Mouse (Mus musculus) cerebellum, adult 2 months (tissue): ENCODE data around the gene Evx2. TPM values are rescaled to one million over a fixed set of nuclear protein-coding genes. Genes with fewer than 3 reads are reported as not detected.

Experiments
- DNase-seq, 2 experiments: peaks; one replicate each; pipeline ENCODE4 v3.0.0; 2021
- H3K27ac ChIP-seq: fragments of 200-500 bp; 2 replicates; pipeline ENCODE4 v1.5.1; 2012; ENCODE audit warnings: low read length, control low read depth, inconsistent platforms; ENCODE audit not compliant: insufficient read depth
- H3K27me3 ChIP-seq: fragments of 200-500 bp; 2 replicates; pipeline ENCODE4 v1.6.1; 2012; ENCODE audit warnings: inconsistent platforms, mild to moderate bottlenecking, low read length, moderate library complexity; ENCODE audit not compliant: control insufficient read depth, insufficient read depth
- H3K4me1 ChIP-seq: fragments of 200-500 bp; 2 replicates; pipeline ENCODE4 v1.6.1; 2011; ENCODE audit warnings: low read length; ENCODE audit not compliant: control insufficient read depth, insufficient read depth
- H3K4me3 ChIP-seq: fragments of 200-500 bp; replicated peaks from 2 replicates; pipeline ENCODE3; 2011; ENCODE audit warnings: mild to moderate bottlenecking, low read depth, low read length, control low read depth; ENCODE audit not compliant: insufficient read depth
- CTCF ChIP-seq: fragments of 200-500 bp; IDR thresholded peaks from 2 replicates; pipeline ENCODE4 v1.5.1; 2011; ENCODE audit warnings: low read depth, mild to moderate bottlenecking, control low read depth, low read length, moderate library complexity, borderline replicate concordance; ENCODE audit not compliant: insufficient read depth
- POLR2A ChIP-seq: fragments of 200-500 bp; IDR thresholded peaks from 2 replicates; pipeline ENCODE4 v1.6.1; 2011; ENCODE audit warnings: low read length, control low read depth, borderline replicate concordance; ENCODE audit not compliant: insufficient read depth
- WGBS: fragments of 180-500 bp; shearing (Covaris S2); methylation state at CpG from one replicate; pipeline ENCODE4 v1.1.7; 2018; 5-methylcytosine and 5-hydroxymethylcytosine counted together
- polyA plus RNA-seq: library from polyadenylated mRNA; depleted of rRNA; stranded (reverse); fragments of >200 nt; gene quantifications from 2 replicates; pipeline ENCODE4 v1.2.3, GENCODE M21; 2012

The Evx2 gene
- polyA plus RNA-seq, 1 experiment: 0.64 TPM

GRCm38 (mm10) chr2:74660421-74661375 lies 1.3 kb upstream of the Evx2 start:
- H3K27me3 ChIP-seq: peaks cover 26% of the 10 kb centered on the region; the same call in 1 of the 2 replicates
- no peak overlapping the region for H3K27ac ChIP-seq
- no peak overlapping the region for H3K4me3 ChIP-seq
- WGBS: 4% methylated on average over 30 of the region's 30 CpGs
- H3K4me1 ChIP-seq: no peaks in the 10 kb centered on the region
- TF ChIP-seq CTCF: no peak
- no peak for TF ChIP-seq POLR2A
- DNase-seq: no peak

- Histone ChIP-seq H3K4me1 (no peaks in the 10 kb centered on the region), H3K27ac (no peak overlapping the region), H3K27me3 (peaks cover 33% of the 10 kb centered on the region; the same call in 1 of the 2 replicates), H3K4me3 (no peak overlapping the region)
- TF ChIP-seq POLR2A (no peak), CTCF (no peak)
- DNase-seq: no peak
- WGBS: 3% methylated on average over 47 of the region's 47 CpGs
Measured at GRCm38 (mm10) chr2:74658667-74659371, 538 bp downstream of the Evx2 start.

DNA sequence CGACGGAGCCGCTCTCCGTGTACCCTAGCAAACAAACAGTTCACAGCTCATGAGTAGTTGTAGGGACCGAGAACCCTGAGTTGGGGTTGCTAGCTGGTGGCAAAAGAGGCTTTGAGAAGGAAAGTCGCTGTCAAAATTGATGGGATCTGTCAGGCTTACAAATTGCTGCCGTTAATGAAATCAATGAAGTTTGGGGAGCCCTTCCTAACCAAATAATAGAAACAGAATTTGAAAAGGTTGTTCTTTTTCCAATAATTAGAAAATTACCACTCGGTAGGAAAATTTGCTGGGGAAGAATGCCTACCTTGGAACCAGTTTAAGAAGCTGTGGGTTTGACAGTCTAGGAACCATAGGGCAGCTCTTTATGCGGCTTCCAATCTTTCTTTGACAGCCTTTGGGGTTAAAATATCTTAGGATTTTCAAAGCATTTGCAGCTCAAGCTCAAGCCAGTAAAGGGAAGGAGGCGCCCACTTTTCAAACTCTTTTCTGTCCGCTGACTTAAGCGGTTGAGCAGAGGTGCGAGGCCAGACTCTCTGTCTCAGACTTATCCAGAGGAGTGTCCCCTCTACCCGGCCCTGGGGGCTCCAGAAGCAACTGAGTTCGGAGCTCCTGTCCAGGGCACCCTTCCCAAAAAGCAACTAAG lies 1.2 kb downstream of the Evx2 start:
- Histone ChIP-seq H3K27ac (no peak overlapping the region), H3K4me1 (no peaks in the 10 kb centered on the region), H3K27me3 (peaks cover 33% of the 10 kb centered on the region; the same call in 1 of the 2 replicates), H3K4me3 (no peak overlapping the region)
- no peak for TF ChIP-seq CTCF
- no peak for TF ChIP-seq POLR2A
- no peak for DNase-seq
- 4% methylated on average over 15 of the region's 15 CpGs for WGBS

- no peak overlapping the region for H3K4me3 ChIP-seq
- DNase-seq: peak in 1 of 2 experiments; percentile 30
- no peak for TF ChIP-seq CTCF
- TF ChIP-seq POLR2A: no peak
- no peak overlapping the region for H3K27ac ChIP-seq
- H3K4me1 ChIP-seq: no peaks in the 10 kb centered on the region
- peaks cover 33% of the 10 kb centered on the region; the same call in 1 of the 2 replicates for H3K27me3 ChIP-seq
- 4% methylated on average over 62 of the region's 62 CpGs for WGBS
Measured at GRCm38 (mm10) chr2:74657251-74658023, 1.9 kb downstream of the Evx2 start.

DNA sequence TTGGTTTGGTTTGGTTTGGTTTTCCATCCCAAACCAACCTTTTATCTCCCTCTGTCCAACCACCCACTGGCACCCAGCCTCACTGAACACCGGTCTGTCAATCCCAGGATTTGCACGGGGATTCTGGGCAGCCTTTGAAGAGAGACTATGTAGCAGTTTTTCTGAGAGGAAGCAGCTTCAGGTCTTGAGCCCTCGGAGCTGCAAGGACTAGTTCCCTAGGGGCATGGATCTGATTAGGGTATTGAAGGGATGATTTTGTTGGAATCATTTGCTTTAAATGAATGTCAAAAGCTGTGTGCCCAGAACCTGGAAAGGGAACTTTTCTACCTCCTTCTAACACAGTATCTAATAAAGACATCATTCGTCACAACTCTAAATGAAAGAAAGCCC lies 2.7 kb downstream of the Evx2 start:
- TF ChIP-seq POLR2A: no peak
- no peak for TF ChIP-seq CTCF
- no peak overlapping the region for H3K27ac ChIP-seq
- DNase-seq: no peak
- 4% methylated on average over 4 of the region's 4 CpGs for WGBS
- no peak overlapping the region for H3K4me3 ChIP-seq
- H3K4me1 ChIP-seq: no peaks in the 10 kb centered on the region
- peaks cover 33% of the 10 kb centered on the region; the same call in 1 of the 2 replicates for H3K27me3 ChIP-seq

DNA sequence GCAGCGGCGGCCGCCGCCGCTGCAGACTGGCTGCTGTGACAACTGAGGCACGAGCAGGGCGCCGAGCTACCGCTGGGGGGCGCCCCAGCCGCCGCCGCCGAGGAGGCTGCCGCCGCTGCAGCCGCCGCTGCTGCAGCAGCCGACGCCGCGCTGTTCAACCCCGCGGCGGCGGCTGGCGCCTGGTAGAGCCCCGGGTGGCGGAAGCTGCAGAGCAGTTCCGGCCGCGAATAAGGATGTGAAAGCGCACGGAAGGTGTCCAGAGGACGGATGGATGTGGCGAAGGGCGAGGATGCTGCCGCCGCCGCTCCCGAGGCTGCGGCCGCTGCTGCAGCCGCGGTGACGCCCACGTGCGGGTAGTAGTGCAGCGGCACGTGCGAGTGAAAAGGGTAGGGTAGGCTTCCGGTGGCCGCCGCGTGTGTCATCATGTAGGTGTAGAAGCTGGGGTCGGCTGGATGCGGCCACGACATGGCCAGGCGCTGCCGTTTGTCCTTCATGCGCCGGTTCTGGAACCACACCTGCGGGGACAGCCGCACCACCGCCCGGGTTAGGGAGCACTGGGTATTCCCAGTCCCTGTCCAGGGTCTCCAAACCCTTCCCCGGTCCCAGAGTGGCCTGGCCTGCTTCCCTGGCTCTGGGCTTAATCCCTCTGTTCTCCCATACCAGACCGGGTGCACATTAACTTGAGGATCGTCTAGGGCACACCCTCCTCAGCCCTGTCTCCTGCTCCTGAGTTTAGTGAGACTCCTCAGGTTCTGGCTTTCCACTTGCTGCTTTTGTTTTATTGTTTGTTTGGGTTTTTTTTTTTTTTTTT lies 3.3 kb downstream of the Evx2 start:
- WGBS: 2% methylated on average over 65 of the region's 69 CpGs
- Histone ChIP-seq H3K27ac (no peak overlapping the region), H3K27me3 (peaks cover 33% of the 10 kb centered on the region; the same call in 1 of the 2 replicates), H3K4me1 (no peaks in the 10 kb centered on the region), H3K4me3 (no peak overlapping the region)
- TF ChIP-seq CTCF (no peak), POLR2A (no peak)
- DNase-seq: no peak
